Mouse (Mus musculus) bone marrow macrophage, adult 2 months (primary cell): ENCODE data around the gene Nemp2. TPM values are rescaled to one million over a fixed set of nuclear protein-coding genes. Genes with fewer than 3 reads are reported as not detected.

Experiments
- H3K27ac ChIP-seq: 2 replicates; pipeline ENCODE4 v1.5.1; 2012; ENCODE audit warnings: low read depth, low read length; ENCODE audit not compliant: insufficient read depth
- H3K4me1 ChIP-seq: 2 replicates; pipeline ENCODE4 v1.6.1; 2012; ENCODE audit warnings: low read length; ENCODE audit not compliant: control insufficient read depth, insufficient read depth
- H3K4me3 ChIP-seq: 2 replicates; pipeline ENCODE4 v1.5.1; 2012; ENCODE audit warnings: mild to moderate bottlenecking, low read length, moderate library complexity; ENCODE audit not compliant: insufficient read depth
- CTCF ChIP-seq: IDR thresholded peaks from 2 replicates; pipeline ENCODE4 v1.5.1; 2012; ENCODE audit warnings: low read depth, mild to moderate bottlenecking, low read length, moderate library complexity
- POLR2A ChIP-seq: IDR thresholded peaks from 2 replicates; pipeline ENCODE4 v1.6.1; 2012; ENCODE audit warnings: mild to moderate bottlenecking, low read depth, low read length, borderline replicate concordance
- polyA plus RNA-seq: library from polyadenylated mRNA; stranded (reverse); fragments of >200 nt; gene quantifications from 2 replicates; pipeline ENCODE4 v1.2.4, GENCODE M21; 2012; ENCODE audit not compliant: missing spikeins, insufficient read depth, insufficient read length

Gene Nemp2
- polyA plus RNA-seq, 1 experiment, result 10.2 TPM

GRCm38 (mm10) chr1:52652601-52653253 lies 22.2 kb downstream of the Nemp2 start:
- TF ChIP-seq POLR2A (no peak), CTCF (no peak)
- Histone ChIP-seq H3K4me1 (peaks cover 29% of the 10 kb centered on the region), H3K27ac (no peak overlapping the region), H3K4me3 (no peak overlapping the region)

GRCm38 (mm10) chr1:52653366-52653765 lies 22.9 kb downstream of the Nemp2 start:
- peaks cover 25% of the 10 kb centered on the region for H3K4me1 ChIP-seq
- no peak overlapping the region for H3K4me3 ChIP-seq
- no peak overlapping the region for H3K27ac ChIP-seq
- no peak for TF ChIP-seq CTCF
- TF ChIP-seq POLR2A, result no peak

GRCm38 (mm10) chr1:52655153-52655552 lies 24.6 kb downstream of the Nemp2 start:
- Histone ChIP-seq H3K4me3 (no peak overlapping the region), H3K27ac (peak overlapping the region; percentile 57), H3K4me1 (peaks cover 18% of the 10 kb centered on the region)
- no peak for TF ChIP-seq CTCF
- TF ChIP-seq POLR2A, result no peak

GRCm38 (mm10) chr1:52658160-52658559 lies 27.7 kb downstream of the Nemp2 start:
- no peak for TF ChIP-seq POLR2A
- no peak for TF ChIP-seq CTCF
- peaks cover 10% of the 10 kb centered on the region for H3K4me1 ChIP-seq
- H3K4me3 ChIP-seq, result no peak overlapping the region
- H3K27ac ChIP-seq, result no peak overlapping the region

- Histone ChIP-seq H3K27ac (no peak overlapping the region), H3K4me1 (peaks cover 5% of the 10 kb centered on the region), H3K4me3 (no peak overlapping the region)
- TF ChIP-seq CTCF, result no peak
Measured at GRCm38 (mm10) chr1:52660278-52660677, 29.8 kb downstream of the Nemp2 start.

GRCm38 (mm10) chr1:52660765-52661164 lies 30.3 kb downstream of the Nemp2 start:
- Histone ChIP-seq H3K27ac (no peak overlapping the region), H3K4me3 (no peak overlapping the region), H3K4me1 (peaks cover 3% of the 10 kb centered on the region)
- TF ChIP-seq POLR2A, result no peak
- TF ChIP-seq CTCF, result no peak

- Histone ChIP-seq H3K4me3 (no peak overlapping the region), H3K27ac (no peak overlapping the region), H3K4me1 (no peaks in the 10 kb centered on the region)
- TF ChIP-seq CTCF, result no peak
- no peak for TF ChIP-seq POLR2A
Measured at GRCm38 (mm10) chr1:52663228-52663627, 32.7 kb downstream of the Nemp2 start.

GRCm38 (mm10) chr1:52668743-52669323 lies 38.3 kb downstream of the Nemp2 start:
- H3K4me3 ChIP-seq, result no peak overlapping the region
- no peak overlapping the region for H3K27ac ChIP-seq
- TF ChIP-seq CTCF (no peak), POLR2A (no peak)
- H3K4me1 ChIP-seq, result peaks cover 7% of the 10 kb centered on the region

- Histone ChIP-seq H3K4me3 (no peak overlapping the region), H3K27ac (no peak overlapping the region), H3K4me1 (peaks cover 7% of the 10 kb centered on the region)
- TF ChIP-seq POLR2A (no peak), CTCF (no peak)
Measured at GRCm38 (mm10) chr1:52669931-52670330, 39.4 kb downstream of the Nemp2 start.
